Mouse (Mus musculus) T-cell, adult 2 months (primary cell): Measurements from ENCODE around the gene Sass6.

Experiments used
- DNase-seq: peaks from one replicate; pipeline ENCODE4 v3.0.0; 2022; ENCODE audit warnings: low spot score

Sass6 gene

GRCm38 (mm10) chr3:116594728-116595602 is at the start of gene Sass6:
Gene Sass6 (plus strand): TSS chr3:116594982.
- DNase-seq, result peak; percentile 96

- no peak for DNase-seq
Observed at GRCm38 (mm10) chr3:116547430-116547829, 47.4 kb upstream of the Sass6 start.

- no peak for DNase-seq
Observed at GRCm38 (mm10) chr3:116551362-116551761, 43.4 kb upstream of the Sass6 start.

GRCm38 (mm10) chr3:116561315-116561714 is 33.5 kb upstream of the Sass6 start:
- peak; percentile 30 for DNase-seq

- no peak for DNase-seq
Observed at GRCm38 (mm10) chr3:116562408-116563094, 32.2 kb upstream of the Sass6 start, which contains the start of gene Lrrc39. Gene Lrrc39 (plus strand): TSS chr3:116562973.

- no peak for DNase-seq
Observed at GRCm38 (mm10) chr3:116563095-116563492, 31.7 kb upstream of the Sass6 start.

GRCm38 (mm10) chr3:116570628-116571027 is 24.2 kb upstream of the Sass6 start:
- DNase-seq, result no peak

- no peak for DNase-seq
Observed at GRCm38 (mm10) chr3:116577286-116577685, 17.5 kb upstream of the Sass6 start.

GRCm38 (mm10) chr3:116582201-116582600 is 12.6 kb upstream of the Sass6 start:
- DNase-seq, result no peak

- no peak for DNase-seq
Observed at GRCm38 (mm10) chr3:116594076-116594727, 580 bp upstream of the Sass6 start.

GRCm38 (mm10) chr3:116595603-116595991 is 815 bp downstream of the Sass6 start:
- no peak for DNase-seq

- DNase-seq, result no peak
Observed at GRCm38 (mm10) chr3:116599705-116600104, 4.9 kb downstream of the Sass6 start.

GRCm38 (mm10) chr3:116601005-116601404 is 6.2 kb downstream of the Sass6 start:
- DNase-seq, result no peak

GRCm38 (mm10) chr3:116601781-116602180 is 7.0 kb downstream of the Sass6 start:
- no peak for DNase-seq

- DNase-seq, result no peak
Observed at GRCm38 (mm10) chr3:116604570-116604969, 9.8 kb downstream of the Sass6 start.

- no peak for DNase-seq
Observed at GRCm38 (mm10) chr3:116614295-116614892, 19.6 kb downstream of the Sass6 start, which contains the start of gene Trmt13. Gene Trmt13 (minus strand): TSS chr3:116614587.

- no peak for DNase-seq
Observed at GRCm38 (mm10) chr3:116615318-116616068, 20.7 kb downstream of the Sass6 start.

GRCm38 (mm10) chr3:116618855-116619254 is 24.1 kb downstream of the Sass6 start:
- no peak for DNase-seq

GRCm38 (mm10) chr3:116620636-116621370 is 26.0 kb downstream of the Sass6 start:
- DNase-seq, result no peak

GRCm38 (mm10) chr3:116622641-116623040 is 27.9 kb downstream of the Sass6 start:
- no peak for DNase-seq

- no peak for DNase-seq
Observed at GRCm38 (mm10) chr3:116631459-116631858, 36.7 kb downstream of the Sass6 start.
